Mouse (Mus musculus): Measurements from ENCODE around the gene Spin1. TPM values are rescaled to one million over a fixed set of nuclear protein-coding genes. Genes with fewer than 3 reads are reported as not detected.

Gene Spin1
- polyA plus RNA-seq, 1 experiment from 2014 or later, result 85.7 TPM

GRCm38 (mm10) chr13:51153670-51154030, 53.0 kb downstream of the Spin1 start:
- 85% methylated on average over 4 of the region's 4 CpGs for WGBS
- Histone ChIP-seq H3K4me2 (no peak overlapping the region), H3K27me3 (no peaks in the 10 kb centered on the region), H3K4me1 (no peaks in the 10 kb centered on the region), H3K9me3 (no peaks in the 10 kb centered on the region), H3K9ac (no peak overlapping the region), H3K27ac (no peak overlapping the region), H3K4me3 (no peak overlapping the region), H3K36me3 (peaks cover 46% of the 10 kb centered on the region)
- no peak for ATAC-seq (ENCODE audit: borderline replicate concordance, extremely low read depth, low FRiP score, low TSS enrichment)

DNA sequence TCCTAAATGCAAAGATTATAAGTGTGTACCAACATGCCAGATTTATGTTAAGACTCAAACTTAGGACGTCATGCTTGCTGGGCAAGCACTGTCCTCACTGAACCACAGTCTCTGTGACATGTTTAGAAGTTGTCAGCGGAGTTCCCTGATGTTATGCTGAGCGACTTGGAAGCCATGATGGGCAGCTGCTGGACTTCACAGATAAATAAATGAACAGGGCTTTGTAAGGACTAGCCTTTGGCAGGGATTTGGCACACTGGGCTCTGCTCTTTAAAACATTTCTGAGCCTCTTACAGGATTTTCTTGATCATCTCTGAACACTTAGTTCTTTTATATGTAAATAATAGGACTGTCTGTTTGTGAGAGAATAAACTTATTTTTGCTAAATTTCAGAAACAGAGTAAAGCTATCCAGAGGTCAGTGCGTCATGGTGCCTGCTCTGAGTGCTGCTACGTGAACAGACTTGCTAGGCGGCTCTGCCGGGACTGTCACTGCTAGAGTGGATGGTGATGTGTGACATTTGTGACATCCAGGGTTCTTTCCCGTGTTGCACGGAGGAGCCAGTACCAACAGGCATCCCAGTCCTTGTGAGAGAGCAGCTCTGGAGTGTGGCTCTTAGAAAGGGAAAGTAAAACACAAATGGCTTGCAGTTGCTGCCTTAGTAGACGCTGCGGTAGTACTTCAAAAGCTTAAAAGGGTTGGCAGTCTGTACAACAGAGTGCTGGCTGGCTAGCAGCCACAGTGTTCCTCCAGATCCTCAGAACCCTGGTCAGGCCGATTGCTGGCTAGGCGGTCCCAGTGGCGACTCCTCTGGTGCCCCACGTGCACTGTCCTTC, 54.7 kb downstream of the Spin1 start:
- ATAC-seq (ENCODE audit: borderline replicate concordance, extremely low read depth, low FRiP score, low TSS enrichment), result peak; percentile 71; the same call in 1 of the 2 replicates
- Histone ChIP-seq H3K36me3 (peaks cover 31% of the 10 kb centered on the region), H3K4me3 (no peak overlapping the region), H3K9ac (no peak overlapping the region), H3K4me1 (no peaks in the 10 kb centered on the region), H3K27me3 (no peaks in the 10 kb centered on the region), H3K27ac (peak overlapping the region; percentile 67), H3K4me2 (no peak overlapping the region), H3K9me3 (no peaks in the 10 kb centered on the region)
- WGBS, result 62% methylated on average over 15 of the region's 15 CpGs

DNA sequence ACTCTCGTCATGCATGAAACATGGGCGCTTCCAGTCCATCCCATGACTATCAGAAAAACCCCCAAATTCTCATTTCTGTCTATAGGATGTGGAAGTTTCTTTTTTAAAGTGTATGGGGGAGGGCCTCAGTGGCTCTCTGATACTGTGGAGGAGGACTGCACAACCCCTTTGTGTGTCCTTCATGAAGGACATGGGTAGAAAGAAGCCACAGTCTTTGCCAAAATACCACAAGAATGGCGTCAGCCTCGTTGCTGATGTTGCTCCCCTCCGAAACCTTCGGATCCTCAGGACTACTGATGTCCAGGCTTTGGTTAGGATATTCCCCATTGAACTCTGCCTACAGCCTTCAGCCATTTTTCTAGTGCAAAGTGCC, 55.3 kb downstream of the Spin1 start:
- H3K9ac ChIP-seq, result no peak overlapping the region
- no peaks in the 10 kb centered on the region for H3K27me3 ChIP-seq
- H3K27ac ChIP-seq, result peak overlapping the region; percentile 67
- ATAC-seq (ENCODE audit: borderline replicate concordance, extremely low read depth, low FRiP score, low TSS enrichment), result no peak
- no peaks in the 10 kb centered on the region for H3K4me1 ChIP-seq
- no peak overlapping the region for H3K4me3 ChIP-seq
- 93% methylated on average over 6 of the region's 6 CpGs for WGBS
- H3K36me3 ChIP-seq, result peaks cover 28% of the 10 kb centered on the region
- no peaks in the 10 kb centered on the region for H3K9me3 ChIP-seq
- H3K4me2 ChIP-seq, result no peak overlapping the region

- Histone ChIP-seq H3K4me2 (no peak overlapping the region), H3K9ac (no peak overlapping the region), H3K27ac (no peak overlapping the region), H3K36me3 (peaks cover 28% of the 10 kb centered on the region), H3K27me3 (no peaks in the 10 kb centered on the region), H3K4me1 (no peaks in the 10 kb centered on the region), H3K4me3 (no peak overlapping the region), H3K9me3 (no peaks in the 10 kb centered on the region)
- no peak for ATAC-seq (ENCODE audit: borderline replicate concordance, extremely low read depth, low FRiP score, low TSS enrichment)
- WGBS, result 71% methylated on average over 3 of the region's 3 CpGs
These were observed 56.6 kb downstream of the Spin1 start for GRCm38 (mm10) chr13:51157291-51157690.

DNA sequence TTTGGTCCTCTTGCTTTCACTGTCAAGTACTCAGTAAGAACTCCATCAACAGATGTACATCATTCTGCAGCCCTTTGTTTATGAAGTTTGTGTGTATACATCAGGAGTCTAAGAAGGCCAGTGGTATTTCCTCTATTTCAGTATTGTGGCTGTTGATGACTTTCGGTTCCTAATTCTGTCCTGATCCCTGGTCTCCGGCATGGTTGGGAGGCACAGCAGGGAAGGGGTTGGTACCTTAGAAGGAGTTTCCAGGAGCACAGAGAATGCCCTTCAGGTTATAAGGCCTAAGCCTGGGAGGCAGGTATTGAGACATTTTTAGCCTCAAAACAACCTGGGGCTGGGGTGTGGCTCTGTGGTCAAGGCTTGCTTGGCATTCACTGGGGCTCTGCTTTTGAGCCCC, 61.0 kb downstream of the Spin1 start:
- no peaks in the 10 kb centered on the region for H3K9me3 ChIP-seq
- ATAC-seq (ENCODE audit: borderline replicate concordance, extremely low read depth, low FRiP score, low TSS enrichment), result no peak
- 77% methylated on average over 2 of the region's 2 CpGs for WGBS
- H3K27me3 ChIP-seq, result no peaks in the 10 kb centered on the region
- H3K4me3 ChIP-seq, result no peak overlapping the region
- H3K9ac ChIP-seq, result no peak overlapping the region
- H3K36me3 ChIP-seq, result peaks cover 12% of the 10 kb centered on the region; the same call in 1 of the 2 replicates
- H3K4me2 ChIP-seq, result no peak overlapping the region
- no peaks in the 10 kb centered on the region for H3K4me1 ChIP-seq
- H3K27ac ChIP-seq, result peak overlapping the region; percentile 5; the same call in 1 of the 2 replicates

GRCm38 (mm10) chr13:51162246-51162645, 61.6 kb downstream of the Spin1 start:
- Histone ChIP-seq H3K4me1 (no peaks in the 10 kb centered on the region), H3K9ac (no peak overlapping the region), H3K27me3 (no peaks in the 10 kb centered on the region), H3K9me3 (no peaks in the 10 kb centered on the region), H3K4me2 (no peak overlapping the region), H3K4me3 (no peak overlapping the region), H3K27ac (0 out of 2 replicates have a peak overlapping the region, but pooled peaks have one; percentile 5), H3K36me3 (peaks cover 9% of the 10 kb centered on the region; the same call in 1 of the 2 replicates)
- WGBS, result 83% methylated on average over 6 of the region's 6 CpGs
- no peak for ATAC-seq (ENCODE audit: borderline replicate concordance, extremely low read depth, low FRiP score, low TSS enrichment)

DNA sequence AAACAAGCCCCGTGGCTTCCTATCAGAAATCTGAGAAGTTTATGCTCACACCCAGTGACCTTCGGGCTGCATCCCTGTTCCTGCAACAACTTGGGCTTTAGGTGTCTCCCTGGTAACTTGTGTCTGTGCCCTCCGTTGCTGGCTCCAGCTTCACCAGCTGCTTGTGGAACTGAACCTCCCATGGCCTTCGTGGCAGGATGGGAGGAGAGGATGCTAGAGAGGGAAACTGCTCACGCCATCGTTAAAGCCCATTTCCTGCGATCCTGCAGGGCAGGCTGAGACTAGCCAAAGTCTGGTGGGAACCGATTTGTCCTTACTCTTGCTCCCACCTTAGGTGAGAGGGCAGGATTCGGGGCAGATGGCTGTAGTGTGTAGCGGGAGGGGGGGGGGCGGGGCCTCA, 66.0 kb downstream of the Spin1 start:
- ATAC-seq (ENCODE audit: borderline replicate concordance, extremely low read depth, low FRiP score, low TSS enrichment), result no peak

GRCm38 (mm10) chr13:51170215-51170614, 69.5 kb downstream of the Spin1 start:
- peak overlapping the region; percentile 50 for H3K4me3 ChIP-seq
- H3K27me3 ChIP-seq, result peaks cover 19% of the 10 kb centered on the region
- ATAC-seq (ENCODE audit: borderline replicate concordance, extremely low read depth, low FRiP score, low TSS enrichment), result no peak
- H3K9me3 ChIP-seq, result no peaks in the 10 kb centered on the region
- H3K4me1 ChIP-seq, result peaks cover 20% of the 10 kb centered on the region
- H3K36me3 ChIP-seq, result no peaks in the 10 kb centered on the region
- WGBS, result 21% methylated on average over 11 of the region's 11 CpGs
- no peak overlapping the region for H3K27ac ChIP-seq
- peak overlapping the region; percentile 99 for H3K4me2 ChIP-seq
- peak overlapping the region; percentile 38; the same call in 1 of the 2 replicates for H3K9ac ChIP-seq

More for the DNA sequence above, 66.0 kb downstream of the Spin1 start:
- Histone ChIP-seq H3K9me3 (no peaks in the 10 kb centered on the region), H3K27ac (no peak overlapping the region), H3K9ac (no peak overlapping the region), H3K4me1 (peaks cover 19% of the 10 kb centered on the region), H3K4me3 (no peak overlapping the region), H3K4me2 (no peak overlapping the region), H3K36me3 (no peaks in the 10 kb centered on the region), H3K27me3 (peaks cover 8% of the 10 kb centered on the region)
- 58% methylated on average over 11 of the region's 11 CpGs for WGBS

GRCm38 (mm10) chr13:51170691-51171680, 70.3 kb downstream of the Spin1 start, which contains the start of gene Nxnl2:
Gene Nxnl2 (plus strand): TSS chr13:51171022.
- Histone ChIP-seq H3K9ac (peak within 1 kb of the TSS; percentile 38), H3K4me1 (peaks cover 20% of the 10 kb centered on the region), H3K4me3 (peak within 1 kb of the TSS; percentile 50), H3K27ac (no peak within 1 kb of the TSS), H3K27me3 (peaks cover 19% of the 10 kb centered on the region), H3K9me3 (no peaks in the 10 kb centered on the region), H3K36me3 (no peaks in the 10 kb centered on the region), H3K4me2 (peak within 1 kb of the TSS; percentile 99)
- peak; percentile 71 for ATAC-seq (ENCODE audit: borderline replicate concordance, extremely low read depth, low FRiP score, low TSS enrichment)
- WGBS, result under 1% methylated on average over 64 of the region's 64 CpGs

GRCm38 (mm10) chr13:51172601-51173000, 71.9 kb downstream of the Spin1 start:
- Histone ChIP-seq H3K9me3 (no peaks in the 10 kb centered on the region), H3K4me2 (no peak overlapping the region), H3K27ac (no peak overlapping the region), H3K4me3 (no peak overlapping the region), H3K9ac (no peak overlapping the region), H3K36me3 (no peaks in the 10 kb centered on the region), H3K4me1 (peaks cover 20% of the 10 kb centered on the region), H3K27me3 (peaks cover 19% of the 10 kb centered on the region)
- WGBS, result 95% methylated on average over 7 of the region's 7 CpGs
- ATAC-seq (ENCODE audit: borderline replicate concordance, extremely low read depth, low FRiP score, low TSS enrichment), result no peak

DNA sequence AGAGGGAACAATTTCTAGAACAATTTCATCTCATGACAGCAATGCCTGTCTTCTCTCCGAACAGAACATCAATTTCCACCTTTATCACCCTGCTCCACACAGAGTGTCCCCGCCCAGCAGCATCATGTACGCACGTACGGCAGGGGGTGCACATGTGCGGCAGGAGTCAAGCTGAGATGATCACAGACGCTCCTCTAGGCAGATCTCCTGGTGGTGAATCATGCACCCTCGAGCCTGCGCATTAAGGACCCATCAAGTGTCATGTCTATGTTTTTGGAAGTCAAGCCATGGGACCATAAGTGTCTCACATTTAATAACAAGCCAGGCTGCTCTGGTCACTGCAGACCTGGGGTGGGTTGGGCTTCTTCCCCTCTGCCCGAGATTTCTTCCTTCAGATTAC, 78.3 kb downstream of the Spin1 start:
- H3K4me3 ChIP-seq, result no peak overlapping the region
- peak overlapping the region; percentile 13; the same call in 1 of the 2 replicates for H3K27ac ChIP-seq
- H3K9me3 ChIP-seq, result no peaks in the 10 kb centered on the region
- H3K27me3 ChIP-seq, result no peaks in the 10 kb centered on the region
- 0 out of 2 replicates have a peak, but pooled peaks cover 9% of the 10 kb centered on the region for H3K4me1 ChIP-seq
- H3K9ac ChIP-seq, result no peak overlapping the region
- peak; percentile 61 for ATAC-seq (ENCODE audit: borderline replicate concordance, extremely low read depth, low FRiP score, low TSS enrichment)
- no peaks in the 10 kb centered on the region for H3K36me3 ChIP-seq
- H3K4me2 ChIP-seq, result no peak overlapping the region
- WGBS, result 30% methylated on average over 10 of the region's 10 CpGs

All from lung, embryonic 15.5 days (tissue).